Mouse (Mus musculus) forebrain, embryonic 11.5 days (tissue): Measurements from ENCODE around the gene Tpm4. TPM values are rescaled to one million over a fixed set of nuclear protein-coding genes. Genes with fewer than 3 reads are reported as not detected.
"Not testable (repeated sequence)": the region's sequence is repeated elsewhere in the genome, so short reads cannot be mapped to it uniquely, and the experiment has no call there.

Experiments used
- ATAC-seq: fragments of 200-750 bp; cut with Nextera tagmentation; replicated peaks from 2 replicates; pipeline ENCODE4 v1.8.0; 2017; ENCODE audit warnings: moderate TSS enrichment; ENCODE audit not compliant: low FRiP score
- DNase-seq: peaks from one replicate; pipeline ENCODE4 v3.0.0-alpha.2; 2017; ENCODE audit warnings: low spot score
- H3K27ac ChIP-seq: fragments of 300-500 bp; sonication (generic); 2 replicates; pipeline ENCODE4 v1.5.1; 2014; ENCODE audit warnings: low read depth, low read length
- H3K27me3 ChIP-seq: fragments of 300-500 bp; sonication (generic); 2 replicates; pipeline ENCODE4 v1.6.1; 2014; ENCODE audit warnings: mild to moderate bottlenecking, low read length, mixed read lengths; ENCODE audit not compliant: control insufficient read depth, insufficient read depth
- H3K36me3 ChIP-seq: fragments of 300-500 bp; sonication (generic); 2 replicates; pipeline ENCODE4 v1.6.1; 2014; ENCODE audit warnings: mild to moderate bottlenecking, low read length, moderate library complexity, mixed read lengths; ENCODE audit not compliant: control insufficient read depth, insufficient read depth
- H3K4me1 ChIP-seq: fragments of 300-500 bp; sonication (generic); replicated peaks from 2 replicates; pipeline ENCODE4 v1.6.1; 2014; ENCODE audit warnings: low read length, mixed read lengths; ENCODE audit not compliant: control insufficient read depth, insufficient read depth
- H3K4me2 ChIP-seq: fragments of 300-500 bp; sonication (generic); 2 replicates; pipeline ENCODE4 v1.6.1; 2014; ENCODE audit warnings: low read depth, mild to moderate bottlenecking, low read length, moderate library complexity, mixed read lengths; ENCODE audit not compliant: severe bottlenecking
- H3K4me3 ChIP-seq: fragments of 300-500 bp; sonication (generic); 2 replicates; pipeline ENCODE4 v1.5.1; 2014; ENCODE audit warnings: low read depth, low read length
- H3K9ac ChIP-seq: fragments of 300-500 bp; sonication (generic); 2 replicates; pipeline ENCODE4 v1.6.1; 2014; ENCODE audit warnings: low read length
- H3K9me3 ChIP-seq: fragments of 300-500 bp; sonication (generic); 2 replicates; pipeline ENCODE4 v1.6.1; 2016; ENCODE audit warnings: low read length, mixed read lengths; ENCODE audit not compliant: control insufficient read depth
- WGBS: fragments of 180-500 bp; shearing (Covaris S2); extraction: QIAGEN DNeasy Blood & Tissue Kit; methylation state at CpG from one replicate; pipeline ENCODE4 v1.1.7; 2014; 5-methylcytosine and 5-hydroxymethylcytosine counted together
- polyA plus RNA-seq: library from polyadenylated mRNA; unstranded; fragments of >200 nt; fragmentation: Nextera tagmentation; extraction: Ambion mirVana; gene quantifications from 2 replicates; pipeline ENCODE4 v1.2.1, GENCODE M21; 2014

Gene Tpm4
- polyA plus RNA-seq, 1 experiment from 2014 or later: 557 TPM

DNA sequence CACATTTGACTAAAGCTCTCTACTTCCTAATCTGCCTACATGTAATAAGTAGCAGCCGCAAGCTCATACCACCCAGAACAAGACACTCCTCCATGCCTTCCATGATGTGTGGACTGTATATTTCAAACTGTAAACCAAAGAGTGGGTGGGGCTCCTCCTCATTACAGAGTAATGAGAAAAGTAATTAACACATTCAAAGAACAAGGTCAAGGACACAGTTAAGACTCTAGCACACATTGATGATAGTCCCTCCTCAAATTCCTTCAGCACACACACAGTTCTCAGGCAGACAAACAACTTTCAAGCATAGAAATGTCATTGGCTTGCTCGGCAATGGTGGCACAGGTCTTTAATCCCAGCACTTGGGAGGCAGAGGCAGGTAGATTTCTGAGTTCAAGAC lies 19.6 kb upstream of the Tpm4 start:
- WGBS: 91% methylated on average over 2 of the region's 2 CpGs
- H3K9ac ChIP-seq: no peak overlapping the region
- H3K4me2 ChIP-seq: no peak overlapping the region
- no peaks in the 10 kb centered on the region for H3K9me3 ChIP-seq
- no peaks in the 10 kb centered on the region for H3K36me3 ChIP-seq
- H3K4me3 ChIP-seq: no peak overlapping the region
- no peaks in the 10 kb centered on the region for H3K27me3 ChIP-seq
- H3K27ac ChIP-seq: no peak overlapping the region
- ATAC-seq (no peak), DNase-seq (no peak)
- no peaks in the 10 kb centered on the region for H3K4me1 ChIP-seq

DNA sequence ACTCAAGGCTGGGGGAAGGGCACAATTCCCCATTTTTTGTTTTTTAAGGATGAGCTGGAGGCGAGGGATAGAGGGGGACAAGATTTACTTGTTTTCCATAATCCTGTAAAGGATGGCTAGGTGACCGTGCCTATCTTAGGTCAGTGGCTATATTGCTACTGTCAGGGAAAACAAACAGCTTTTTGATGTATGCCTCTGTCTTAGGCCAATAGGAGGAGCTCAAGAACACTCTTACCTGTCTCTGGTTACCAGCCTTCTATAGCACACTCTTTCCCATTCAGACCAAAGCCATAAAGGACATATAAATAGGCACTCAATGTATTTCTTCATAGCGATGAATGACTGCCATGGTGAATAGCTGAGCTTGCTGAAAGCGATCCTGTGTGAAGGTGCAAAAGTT lies 16.2 kb upstream of the Tpm4 start:
- Histone ChIP-seq H3K4me3 (no peak overlapping the region), H3K9ac (no peak overlapping the region), H3K9me3 (no peaks in the 10 kb centered on the region), H3K27me3 (no peaks in the 10 kb centered on the region), H3K4me1 (no peaks in the 10 kb centered on the region), H3K27ac (no peak overlapping the region), H3K36me3 (no peaks in the 10 kb centered on the region), H3K4me2 (no peak overlapping the region)
- WGBS: 57% methylated on average over 4 of the region's 4 CpGs
- DNase-seq (no peak), ATAC-seq (no peak)

DNA sequence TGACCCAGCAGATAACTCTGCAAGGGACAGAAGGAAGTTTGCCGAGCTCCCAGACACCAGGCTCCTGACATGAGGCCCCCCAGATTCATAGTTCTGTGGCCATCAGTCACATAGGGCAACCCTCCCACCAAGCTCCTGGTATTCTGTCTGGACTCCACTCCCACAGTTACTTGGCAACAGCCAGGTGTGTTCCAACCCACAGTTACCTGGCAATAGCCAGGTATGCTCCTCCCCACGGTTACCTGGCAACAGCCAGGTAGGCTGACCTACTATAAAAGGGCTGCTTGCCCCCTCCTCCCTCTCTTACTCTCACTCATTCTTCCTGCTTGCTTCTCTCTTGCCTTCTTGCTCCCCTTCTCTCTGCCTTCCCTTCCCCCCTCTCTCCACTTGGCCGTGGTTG lies 13.3 kb upstream of the Tpm4 start:
- not testable (repeated sequence) for H3K4me2 ChIP-seq, H3K27me3 ChIP-seq, H3K9ac ChIP-seq, DNase-seq, H3K4me3 ChIP-seq, H3K9me3 ChIP-seq, H3K4me1 ChIP-seq, H3K36me3 ChIP-seq, H3K27ac ChIP-seq, ATAC-seq
- WGBS: 56% methylated on average over 3 of the region's 3 CpGs

DNA sequence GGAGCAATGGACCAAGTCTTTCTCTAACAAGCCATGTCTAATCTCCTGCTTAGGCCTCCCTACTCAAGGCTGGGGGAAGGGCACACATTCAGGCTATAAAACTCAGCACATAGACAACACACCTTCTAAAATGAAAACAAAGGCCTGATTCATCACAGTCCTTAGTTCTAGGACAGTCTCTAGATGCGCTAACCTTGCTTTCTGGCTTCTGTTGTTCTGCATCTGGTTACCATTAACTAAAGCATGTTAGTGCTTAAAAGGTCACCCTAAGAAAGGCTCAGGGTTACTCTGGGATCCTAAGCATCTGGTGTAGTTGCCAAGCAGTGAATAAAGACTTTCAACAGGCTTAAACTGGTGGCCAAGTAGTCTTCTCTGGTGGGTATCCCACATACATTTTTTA lies 12.8 kb upstream of the Tpm4 start:
- WGBS: 69% methylated on average over 1 of the region's 1 CpGs
- H3K27ac ChIP-seq: no peak overlapping the region
- H3K9ac ChIP-seq: no peak overlapping the region
- H3K4me2 ChIP-seq: no peak overlapping the region
- no peaks in the 10 kb centered on the region for H3K27me3 ChIP-seq
- no peak for ATAC-seq
- H3K36me3 ChIP-seq: no peaks in the 10 kb centered on the region
- no peaks in the 10 kb centered on the region for H3K4me1 ChIP-seq
- no peaks in the 10 kb centered on the region for H3K9me3 ChIP-seq
- no peak overlapping the region for H3K4me3 ChIP-seq
- DNase-seq: no peak

DNA sequence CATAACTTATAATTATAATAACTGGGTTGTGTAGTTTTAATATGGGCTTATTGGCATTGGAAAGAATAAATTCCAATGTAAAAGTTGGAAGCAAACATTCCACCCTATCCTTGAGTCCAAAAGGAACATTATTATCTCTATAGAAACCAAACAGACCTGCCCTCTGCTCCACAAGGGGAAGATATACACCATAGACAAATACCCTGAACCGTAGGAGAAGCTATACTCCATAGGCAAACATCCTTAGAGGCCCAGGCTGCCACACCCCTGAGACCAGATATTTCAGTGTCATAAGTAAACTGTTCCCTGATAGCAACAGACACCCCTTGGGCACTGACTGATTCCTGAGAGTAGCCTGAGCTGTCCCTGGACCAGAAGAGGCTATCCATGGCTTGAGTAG lies 6.9 kb upstream of the Tpm4 start:
- 77% methylated on average over 1 of the region's 1 CpGs for WGBS
- DNase-seq (no peak), ATAC-seq (no peak)
- H3K27ac ChIP-seq: no peak overlapping the region
- H3K4me1 ChIP-seq: no peaks in the 10 kb centered on the region
- H3K36me3 ChIP-seq: no peaks in the 10 kb centered on the region
- H3K27me3 ChIP-seq: no peaks in the 10 kb centered on the region
- no peak overlapping the region for H3K4me3 ChIP-seq
- H3K9me3 ChIP-seq: no peaks in the 10 kb centered on the region
- no peak overlapping the region for H3K9ac ChIP-seq
- no peak overlapping the region for H3K4me2 ChIP-seq

DNA sequence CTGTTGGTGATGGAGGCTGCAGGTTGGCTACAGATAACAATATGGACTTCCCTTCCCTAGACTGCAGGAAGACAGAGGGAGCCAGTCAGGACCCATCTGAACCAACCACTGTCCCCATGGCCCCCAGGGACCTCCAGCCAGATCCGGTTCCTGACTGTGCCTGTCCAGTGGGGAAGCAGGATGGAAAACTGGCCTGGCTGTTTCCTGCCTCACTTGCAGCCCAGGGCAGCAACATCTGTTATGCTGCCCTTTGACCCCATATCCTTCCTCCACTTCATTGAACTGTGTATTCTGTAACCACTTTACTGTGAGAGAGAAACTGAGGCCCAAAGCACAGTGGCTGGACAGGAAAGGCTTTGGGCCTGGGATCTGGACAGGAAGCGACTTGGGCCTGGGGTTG lies 3.5 kb upstream of the Tpm4 start:
- H3K9ac ChIP-seq: no peak overlapping the region
- H3K9me3 ChIP-seq: no peaks in the 10 kb centered on the region
- no peak for ATAC-seq
- no peak overlapping the region for H3K4me2 ChIP-seq
- 91% methylated on average over 2 of the region's 2 CpGs for WGBS
- H3K27me3 ChIP-seq: no peaks in the 10 kb centered on the region
- no peaks in the 10 kb centered on the region for H3K36me3 ChIP-seq
- H3K4me3 ChIP-seq: no peak overlapping the region
- H3K4me1 ChIP-seq: no peaks in the 10 kb centered on the region
- H3K27ac ChIP-seq: no peak overlapping the region
- DNase-seq: no peak

DNA sequence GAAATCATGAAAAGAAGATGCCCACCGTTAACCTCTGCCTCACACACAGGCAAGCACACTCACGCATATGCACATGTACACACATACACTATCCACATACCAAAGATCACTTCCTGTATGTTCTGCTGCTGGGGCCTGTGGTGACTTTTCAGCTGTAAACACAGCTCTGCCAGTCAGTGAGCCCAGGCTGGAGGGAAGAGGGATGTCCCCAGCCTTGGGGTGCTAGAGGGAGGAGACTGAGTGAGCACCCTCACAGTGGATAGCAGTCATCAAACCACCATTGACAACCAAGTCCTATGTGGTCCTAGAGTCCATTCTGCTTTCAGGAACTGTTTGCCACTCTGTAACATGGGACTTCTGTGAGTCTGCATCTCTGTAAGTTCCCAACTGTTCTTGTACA lies 2.9 kb upstream of the Tpm4 start:
- Histone ChIP-seq H3K36me3 (no peaks in the 10 kb centered on the region), H3K4me2 (no peak overlapping the region), H3K4me1 (peaks cover 3% of the 10 kb centered on the region; the same call in 1 of the 2 replicates), H3K4me3 (no peak overlapping the region), H3K9ac (no peak overlapping the region), H3K9me3 (no peaks in the 10 kb centered on the region), H3K27me3 (no peaks in the 10 kb centered on the region), H3K27ac (no peak overlapping the region)
- ATAC-seq (no peak), DNase-seq (no peak)
- WGBS: 81% methylated on average over 2 of the region's 2 CpGs

DNA sequence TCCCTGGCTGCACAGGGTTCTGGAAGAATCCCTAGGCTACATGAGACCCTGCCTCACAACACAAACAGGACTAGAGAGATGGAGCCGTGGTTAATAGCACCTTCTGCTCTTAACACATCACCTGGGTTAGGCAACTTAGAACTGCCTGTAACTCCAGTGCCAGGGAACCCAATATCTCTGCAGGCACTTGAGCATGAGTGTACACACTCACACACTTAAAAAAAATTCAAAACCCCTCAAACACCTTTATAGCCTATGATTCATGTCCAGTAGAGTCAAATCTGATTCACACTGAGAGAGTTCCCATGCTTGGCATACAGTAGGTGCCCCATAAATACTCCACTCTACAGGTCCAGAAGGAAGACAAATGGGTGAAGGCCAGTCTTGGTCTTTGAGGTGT lies 2.4 kb upstream of the Tpm4 start:
- Histone ChIP-seq H3K9ac (no peak overlapping the region), H3K27me3 (no peaks in the 10 kb centered on the region), H3K27ac (no peak overlapping the region), H3K9me3 (no peaks in the 10 kb centered on the region), H3K4me2 (no peak overlapping the region), H3K4me1 (peaks cover 4% of the 10 kb centered on the region; the same call in 1 of the 2 replicates), H3K36me3 (no peaks in the 10 kb centered on the region), H3K4me3 (no peak overlapping the region)
- DNase-seq (no peak), ATAC-seq (no peak)
- 83% methylated on average over 1 of the region's 1 CpGs for WGBS

DNA sequence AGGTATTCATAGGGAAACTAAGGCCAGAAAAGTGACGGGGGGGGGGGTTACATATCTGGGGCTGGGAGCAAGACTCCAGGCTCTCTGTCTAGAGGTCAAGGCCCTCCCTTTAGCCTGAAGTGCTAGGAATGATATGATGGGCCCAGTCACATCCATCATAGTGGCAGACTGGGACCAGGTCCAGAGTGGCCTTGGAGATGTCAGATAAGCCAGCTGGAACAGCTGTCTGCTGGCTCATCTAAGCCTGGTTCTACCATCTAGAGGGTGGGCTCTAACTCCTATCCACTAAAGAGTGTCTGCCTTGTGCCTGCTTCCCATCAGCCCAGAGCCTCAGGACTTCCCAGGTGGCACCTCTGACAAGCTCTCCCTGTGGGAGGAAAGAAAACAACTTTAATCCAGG lies 1.9 kb upstream of the Tpm4 start:
- ATAC-seq: no peak
- Histone ChIP-seq H3K9me3 (no peaks in the 10 kb centered on the region), H3K4me3 (no peak overlapping the region), H3K27me3 (no peaks in the 10 kb centered on the region), H3K4me1 (peaks cover 4% of the 10 kb centered on the region; the same call in 1 of the 2 replicates), H3K4me2 (no peak overlapping the region), H3K36me3 (no peaks in the 10 kb centered on the region), H3K9ac (no peak overlapping the region), H3K27ac (no peak overlapping the region)
- WGBS: 84% methylated on average over 1 of the region's 1 CpGs
- no peak for DNase-seq
